Mouse (Mus musculus): ENCODE results near the gene Gng13. TPM values are rescaled to one million over a fixed set of nuclear protein-coding genes. Genes with fewer than 3 reads are reported as not detected.

Gng13 gene
- polyA plus RNA-seq, 1 experiment from 2014 or later = 11.3 TPM

DNA sequence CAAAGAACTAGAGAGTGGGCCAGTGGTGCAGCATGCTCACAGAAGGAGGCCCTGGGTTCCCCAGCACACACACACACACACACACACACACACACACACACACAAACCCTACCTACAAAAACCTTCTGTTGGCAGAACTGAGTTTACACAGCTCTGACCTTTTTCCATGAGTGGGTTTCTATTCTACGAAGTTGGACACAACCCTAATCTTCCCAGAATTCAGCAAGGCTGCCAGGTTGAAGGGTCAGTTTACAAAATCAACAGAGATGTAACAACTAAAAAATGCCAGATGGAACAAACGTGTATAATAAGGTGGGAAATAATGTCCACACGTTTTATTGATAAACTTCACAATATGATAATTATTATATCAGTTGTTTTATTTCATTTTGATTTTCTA lies 40.7 kb downstream of the Gng13 start:
- Histone ChIP-seq H3K27ac (ENCODE audit: low read depth, low read length) (no peak overlapping the region), H3K9ac (ENCODE audit: low read depth, low read length) (no peak overlapping the region), H3K4me1 (ENCODE audit: control insufficient read depth, insufficient read depth, low read depth, low read length) (no peaks in the 10 kb centered on the region), H3K4me3 (ENCODE audit: low read length) (no peak overlapping the region), H3K27me3 (replicated peaks; ENCODE audit: control insufficient read depth, insufficient read depth, low read length) (no peaks in the 10 kb centered on the region), H3K36me3 (ENCODE audit: control insufficient read depth, insufficient read depth, low read length) (no peaks in the 10 kb centered on the region), H3K9me3 (ENCODE audit: control insufficient read depth, low read length) (no peaks in the 10 kb centered on the region), H3K4me2 (ENCODE audit: low read length) (no peak overlapping the region)
- ATAC-seq = no peak
- WGBS = 80% methylated on average over 3 of the region's 3 CpGs

DNA sequence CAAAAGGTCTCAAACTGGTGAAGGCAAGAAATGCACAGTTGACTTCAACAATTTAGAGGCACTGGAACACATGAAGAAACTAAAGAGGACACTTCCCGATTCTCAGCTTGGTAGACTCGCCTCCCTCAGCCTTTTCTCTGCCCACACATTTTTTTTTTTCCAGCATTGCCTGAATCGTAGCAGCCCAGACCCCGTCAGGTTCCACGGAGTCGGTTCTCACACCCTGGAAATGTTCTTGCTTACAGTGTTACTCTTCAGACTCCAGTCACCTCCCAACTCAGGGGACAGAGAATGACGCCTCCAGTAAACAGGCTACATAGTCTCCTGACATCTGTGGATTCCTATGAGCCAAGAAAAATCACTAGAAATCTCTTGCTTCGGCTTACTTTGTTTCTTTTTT lies 43.2 kb downstream of the Gng13 start:
- no peak overlapping the region for H3K4me3 ChIP-seq (ENCODE audit: low read length)
- ATAC-seq = no peak
- no peak overlapping the region for H3K27ac ChIP-seq (ENCODE audit: low read depth, low read length)
- H3K9me3 ChIP-seq (ENCODE audit: control insufficient read depth, low read length) = no peaks in the 10 kb centered on the region
- no peaks in the 10 kb centered on the region for H3K27me3 ChIP-seq (replicated peaks; ENCODE audit: control insufficient read depth, insufficient read depth, low read length)
- no peak overlapping the region for H3K9ac ChIP-seq (ENCODE audit: low read depth, low read length)
- no peak overlapping the region for H3K4me2 ChIP-seq (ENCODE audit: low read length)
- no peaks in the 10 kb centered on the region for H3K4me1 ChIP-seq (ENCODE audit: control insufficient read depth, insufficient read depth, low read depth, low read length)
- H3K36me3 ChIP-seq (ENCODE audit: control insufficient read depth, insufficient read depth, low read length) = no peaks in the 10 kb centered on the region
- WGBS = 80% methylated on average over 8 of the region's 8 CpGs

DNA sequence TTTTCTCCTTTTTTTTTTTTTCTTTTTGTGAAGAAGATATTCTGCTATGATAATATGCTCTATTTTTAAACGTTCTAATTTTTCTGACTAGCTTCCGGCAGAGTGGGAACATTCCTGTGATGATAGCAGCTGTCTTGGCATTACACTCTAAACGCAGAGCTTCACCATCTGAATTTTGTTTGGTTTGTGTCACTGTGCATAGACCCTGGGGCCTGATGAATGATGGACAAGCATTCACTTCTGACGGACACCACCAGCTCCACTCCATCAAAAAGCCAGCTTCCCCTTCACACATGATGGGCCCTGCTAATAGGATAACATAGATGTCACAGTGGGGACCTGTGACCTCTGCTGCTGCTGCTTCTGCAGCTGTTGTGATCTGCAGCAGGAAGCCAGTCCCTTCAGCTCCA lies 44.6 kb downstream of the Gng13 start:
- Histone ChIP-seq H3K9me3 (ENCODE audit: control insufficient read depth, low read length) (no peaks in the 10 kb centered on the region), H3K4me3 (ENCODE audit: low read length) (no peak overlapping the region), H3K27me3 (replicated peaks; ENCODE audit: control insufficient read depth, insufficient read depth, low read length) (no peaks in the 10 kb centered on the region), H3K4me1 (ENCODE audit: control insufficient read depth, insufficient read depth, low read depth, low read length) (no peaks in the 10 kb centered on the region), H3K4me2 (ENCODE audit: low read length) (no peak overlapping the region), H3K27ac (ENCODE audit: low read depth, low read length) (no peak overlapping the region), H3K36me3 (ENCODE audit: control insufficient read depth, insufficient read depth, low read length) (no peaks in the 10 kb centered on the region), H3K9ac (ENCODE audit: low read depth, low read length) (no peak overlapping the region)
- WGBS = 35% methylated on average over 4 of the region's 4 CpGs
- ATAC-seq = no peak

- no peak overlapping the region for H3K4me3 ChIP-seq (ENCODE audit: low read length)
- H3K9me3 ChIP-seq (ENCODE audit: control insufficient read depth, low read length) = no peaks in the 10 kb centered on the region
- no peaks in the 10 kb centered on the region for H3K4me1 ChIP-seq (ENCODE audit: control insufficient read depth, insufficient read depth, low read depth, low read length)
- no peaks in the 10 kb centered on the region for H3K36me3 ChIP-seq (ENCODE audit: control insufficient read depth, insufficient read depth, low read length)
- no peak overlapping the region for H3K9ac ChIP-seq (ENCODE audit: low read depth, low read length)
- no peaks in the 10 kb centered on the region; the same call in none of the 2 replicates for H3K27me3 ChIP-seq (replicated peaks; ENCODE audit: control insufficient read depth, insufficient read depth, low read length)
- 37% methylated on average over 3 of the region's 3 CpGs for WGBS
- no peak overlapping the region for H3K4me2 ChIP-seq (ENCODE audit: low read length)
- no peak for ATAC-seq
- no peak overlapping the region for H3K27ac ChIP-seq (ENCODE audit: low read depth, low read length)
Measured at GRCm38 (mm10) chr17:25762591-25762990, 45.6 kb downstream of the Gng13 start.

DNA sequence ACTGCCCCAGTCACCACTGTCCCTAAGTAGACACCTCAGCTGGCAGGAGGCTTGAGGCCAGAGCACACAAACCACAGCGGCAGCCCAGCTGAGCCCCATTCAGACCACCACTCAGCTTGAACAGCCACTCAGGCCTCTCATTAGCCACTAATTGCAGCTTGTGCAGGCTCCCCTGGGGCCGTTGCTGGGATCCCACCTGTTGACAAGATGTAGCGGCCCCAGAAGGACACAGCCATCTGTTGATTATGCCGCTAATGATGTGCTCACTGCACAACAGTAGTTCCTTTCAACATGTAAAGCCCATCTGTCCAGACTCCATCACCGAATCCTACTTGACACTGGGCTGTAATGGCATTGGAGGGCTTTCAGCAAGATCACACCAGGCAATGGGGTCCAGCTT lies 48.9 kb downstream of the Gng13 start:
- H3K4me3 ChIP-seq (ENCODE audit: low read length) = no peak overlapping the region
- H3K27ac ChIP-seq (ENCODE audit: low read depth, low read length) = no peak overlapping the region
- H3K9me3 ChIP-seq (ENCODE audit: control insufficient read depth, low read length) = no peaks in the 10 kb centered on the region
- no peak overlapping the region for H3K4me2 ChIP-seq (ENCODE audit: low read length)
- H3K27me3 ChIP-seq (replicated peaks; ENCODE audit: control insufficient read depth, insufficient read depth, low read length) = no peaks in the 10 kb centered on the region; the same call in none of the 2 replicates
- no peaks in the 10 kb centered on the region for H3K36me3 ChIP-seq (ENCODE audit: control insufficient read depth, insufficient read depth, low read length)
- 28% methylated on average over 5 of the region's 5 CpGs for WGBS
- ATAC-seq = no peak
- no peak overlapping the region for H3K9ac ChIP-seq (ENCODE audit: low read depth, low read length)
- H3K4me1 ChIP-seq (ENCODE audit: control insufficient read depth, insufficient read depth, low read depth, low read length) = no peaks in the 10 kb centered on the region

Small RNAs within 50 kb of the gene (microRNA-seq; reads per million reads assigned to microRNA genes)
- gene Gm25083 = not detected

Other genes starting within 250 kb of the Gng13 start
- gene Sstr5, start 219.9 kb upstream of the Gng13 start, polyA plus RNA-seq (2015; fragmentation: Nextera tagmentation; extraction: Ambion mirVana) = 1.0 TPM in 2 replicates
- 24.2 and 25.1 TPM in 2 replicates for gene Sox8, start 146.5 kb upstream of the Gng13 start, polyA plus RNA-seq (2015; fragmentation: Nextera tagmentation; extraction: Ambion mirVana)
- gene Lmf1, start 138.1 kb upstream of the Gng13 start, polyA plus RNA-seq (2015; fragmentation: Nextera tagmentation; extraction: Ambion mirVana) = 27.7 and 28.2 TPM in 2 replicates
- 6.4 and 7.4 TPM in 2 replicates for gene Chtf18, start 10.2 kb downstream of the Gng13 start, polyA plus RNA-seq (2015; fragmentation: Nextera tagmentation; extraction: Ambion mirVana)
- 32.9 and 33.0 TPM in 2 replicates for gene Rpusd1, start 10.5 kb downstream of the Gng13 start, polyA plus RNA-seq (2015; fragmentation: Nextera tagmentation; extraction: Ambion mirVana)
- not detected in 2 replicates for gene Mslnl, start 18.9 kb downstream of the Gng13 start, polyA plus RNA-seq (2015; fragmentation: Nextera tagmentation; extraction: Ambion mirVana)
- gene Msln, start 37.2 kb downstream of the Gng13 start, polyA plus RNA-seq (2015; fragmentation: Nextera tagmentation; extraction: Ambion mirVana) = 0.52 and 0.76 TPM in 2 replicates
- 29.9 and 30.4 TPM in 2 replicates for gene Narfl, start 56.6 kb downstream of the Gng13 start, polyA plus RNA-seq (2015; fragmentation: Nextera tagmentation; extraction: Ambion mirVana)
- gene Haghl, start 68.5 kb downstream of the Gng13 start, polyA plus RNA-seq (2015; fragmentation: Nextera tagmentation; extraction: Ambion mirVana) = 149 and 169 TPM in 2 replicates
- gene Ccdc78, start 69.4 kb downstream of the Gng13 start, polyA plus RNA-seq (2015; fragmentation: Nextera tagmentation; extraction: Ambion mirVana) = 0.21 and 0.28 TPM in 2 replicates
- 99.9 and 103 TPM in 2 replicates for gene Fam173a, start 75.7 kb downstream of the Gng13 start, polyA plus RNA-seq (2015; fragmentation: Nextera tagmentation; extraction: Ambion mirVana)
- gene AC134908.4, start 78.5 kb downstream of the Gng13 start, polyA plus RNA-seq (2015; fragmentation: Nextera tagmentation; extraction: Ambion mirVana) = 1.6 and 2.2 TPM in 2 replicates
- 79.4 and 88.8 TPM in 2 replicates for gene Metrn, start 80.0 kb downstream of the Gng13 start, polyA plus RNA-seq (2015; fragmentation: Nextera tagmentation; extraction: Ambion mirVana)
- 38.1 and 43.0 TPM in 2 replicates for gene Fbxl16, start 91.9 kb downstream of the Gng13 start, polyA plus RNA-seq (2015; fragmentation: Nextera tagmentation; extraction: Ambion mirVana)
- gene Wdr24, start 106.5 kb downstream of the Gng13 start, polyA plus RNA-seq (2015; fragmentation: Nextera tagmentation; extraction: Ambion mirVana) = 29.7 and 32.7 TPM in 2 replicates
- 51.0 and 55.4 TPM in 2 replicates for gene Jmjd8, start 111.7 kb downstream of the Gng13 start, polyA plus RNA-seq (2015; fragmentation: Nextera tagmentation; extraction: Ambion mirVana)
- 397 and 428 TPM in 2 replicates for gene Stub1, start 116.2 kb downstream of the Gng13 start, polyA plus RNA-seq (2015; fragmentation: Nextera tagmentation; extraction: Ambion mirVana)
- gene Rhbdl1, start 120.1 kb downstream of the Gng13 start, polyA plus RNA-seq (2015; fragmentation: Nextera tagmentation; extraction: Ambion mirVana) = 61.6 and 73.4 TPM in 2 replicates
- gene Gm20683, start 124.6 kb downstream of the Gng13 start, polyA plus RNA-seq (2015; fragmentation: Nextera tagmentation; extraction: Ambion mirVana) = 14.8 and 15.4 TPM in 2 replicates
- gene Rhot2, start 127.7 kb downstream of the Gng13 start, polyA plus RNA-seq (2015; fragmentation: Nextera tagmentation; extraction: Ambion mirVana) = 16.9 and 20.3 TPM in 2 replicates
- gene Wdr90, start 144.3 kb downstream of the Gng13 start, polyA plus RNA-seq (2015; fragmentation: Nextera tagmentation; extraction: Ambion mirVana) = 13.1 and 16.2 TPM in 2 replicates
- gene Mcrip2, start 151.6 kb downstream of the Gng13 start, polyA plus RNA-seq (2015; fragmentation: Nextera tagmentation; extraction: Ambion mirVana) = 34.1 and 38.9 TPM in 2 replicates
- 63.4 and 67.5 TPM in 2 replicates for gene Mettl26, start 157.9 kb downstream of the Gng13 start, polyA plus RNA-seq (2015; fragmentation: Nextera tagmentation; extraction: Ambion mirVana)
- gene Wfikkn1, start 163.7 kb downstream of the Gng13 start, polyA plus RNA-seq (2015; fragmentation: Nextera tagmentation; extraction: Ambion mirVana) = 0.34 and 0.51 TPM in 2 replicates
- gene Rab40c, start 202.6 kb downstream of the Gng13 start, polyA plus RNA-seq (2015; fragmentation: Nextera tagmentation; extraction: Ambion mirVana) = 49.5 and 50.8 TPM in 2 replicates
- 83.1 and 90.5 TPM in 2 replicates for gene Pigq, start 227.8 kb downstream of the Gng13 start, polyA plus RNA-seq (2015; fragmentation: Nextera tagmentation; extraction: Ambion mirVana)
- gene Nhlrc4, start 227.8 kb downstream of the Gng13 start, polyA plus RNA-seq (2015; fragmentation: Nextera tagmentation; extraction: Ambion mirVana) = 0.19 and 0.52 TPM in 2 replicates
- gene A930017K11Rik, start 235.4 kb downstream of the Gng13 start, polyA plus RNA-seq (2015; fragmentation: Nextera tagmentation; extraction: Ambion mirVana) = 3.9 and 4.7 TPM in 2 replicates

Measured in hindbrain, embryonic 16.5 days (tissue).